Mouse (Mus musculus) hindbrain, embryonic 14.5 days (tissue): ENCODE results near the gene Spata31d1a. TPM values are rescaled to one million over a fixed set of nuclear protein-coding genes. Genes with fewer than 3 reads are reported as not detected.
A peak's percentile ranks its signal among the peaks of the same experiment; 100 is the strongest.

Source experiments
- ATAC-seq: fragments of 200-750 bp; cut with Nextera tagmentation; 2 replicates; pipeline ENCODE4 v1.8.0; 2017; ENCODE audit warnings: moderate number of reproducible peaks, mild to moderate bottlenecking, moderate TSS enrichment, moderate library complexity; ENCODE audit not compliant: low FRiP score
- DNase-seq: peaks from one replicate; pipeline ENCODE4 v3.0.0-alpha.2; 2015; ENCODE audit warnings: low spot score
- H3K27ac ChIP-seq: fragments of 300-500 bp; sonication (generic); 2 replicates; pipeline ENCODE4 v1.5.1; 2014; ENCODE audit warnings: mild to moderate bottlenecking, moderate library complexity
- H3K27me3 ChIP-seq: fragments of 300-500 bp; sonication (generic); 2 replicates; pipeline ENCODE4 v1.6.1; 2014; ENCODE audit warnings: mild to moderate bottlenecking, low read length, mixed read lengths; ENCODE audit not compliant: control insufficient read depth, insufficient read depth
- H3K36me3 ChIP-seq: fragments of 300-500 bp; sonication (generic); replicated peaks from 2 replicates; pipeline ENCODE4 v1.6.1; 2014; ENCODE audit not compliant: control insufficient read depth, insufficient read depth
- H3K4me1 ChIP-seq: fragments of 300-500 bp; sonication (generic); replicated peaks from 2 replicates; pipeline ENCODE4 v1.6.1; 2014; ENCODE audit warnings: antibody characterized with exemption, low read length, mixed read lengths; ENCODE audit not compliant: control insufficient read depth, insufficient read depth
- H3K4me2 ChIP-seq: fragments of 300-500 bp; sonication (generic); replicated peaks from 2 replicates; pipeline ENCODE4 v1.6.1; 2014; ENCODE audit warnings: mild to moderate bottlenecking, moderate library complexity
- H3K4me3 ChIP-seq: fragments of 300-500 bp; sonication (generic); replicated peaks from 2 replicates; pipeline ENCODE4 v1.5.1; 2014; ENCODE audit warnings: mild to moderate bottlenecking, low read length
- H3K9ac ChIP-seq: fragments of 300-500 bp; sonication (generic); 2 replicates; pipeline ENCODE4 v1.6.1; 2014
- H3K9me3 ChIP-seq: fragments of 300-500 bp; sonication (generic); 2 replicates; pipeline ENCODE4 v1.6.1; 2016; ENCODE audit warnings: low read length; ENCODE audit not compliant: control insufficient read depth
- WGBS: fragments of 180-500 bp; shearing (Covaris S2); extraction: QIAGEN DNeasy Blood & Tissue Kit; methylation state at CpG from one replicate; pipeline ENCODE4 v1.1.7; 2014; 5-methylcytosine and 5-hydroxymethylcytosine counted together
- polyA plus RNA-seq: library from polyadenylated mRNA; unstranded; fragments of >200 nt; fragmentation: Nextera tagmentation; extraction: Ambion mirVana; gene quantifications from 2 replicates; pipeline ENCODE4 v1.2.1, GENCODE M21; 2014

The Spata31d1a gene
- polyA plus RNA-seq, 1 experiment from 2014 or later, result 0.16 TPM

DNA sequence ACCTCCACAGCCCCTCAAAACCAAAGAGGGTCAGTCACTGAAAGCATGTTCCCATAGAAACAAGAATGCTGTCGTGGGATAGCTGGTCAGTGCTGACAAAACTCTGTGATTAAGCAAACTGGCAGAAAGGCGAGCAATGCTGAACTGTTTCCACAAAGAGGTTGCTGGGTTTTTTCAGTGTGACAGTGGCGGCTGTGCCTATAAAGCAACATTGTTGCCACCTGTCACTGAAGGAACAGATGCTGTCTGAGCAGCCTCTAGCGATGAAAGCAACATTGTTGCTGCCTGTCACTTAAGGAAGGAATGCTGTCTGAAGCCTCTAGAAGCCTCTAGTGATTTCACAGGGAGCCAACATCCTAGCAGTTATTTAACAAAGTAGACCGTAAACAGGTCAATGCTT, 57.5 kb downstream of the Spata31d1a start:
- ATAC-seq (no peak; the same call in 1 of the 2 replicates), DNase-seq (peak; percentile 42)
- Histone ChIP-seq H3K4me1 (peaks cover 14% of the 10 kb centered on the region), H3K9ac (no peak overlapping the region), H3K36me3 (peaks cover 14% of the 10 kb centered on the region; the same call in 1 of the 2 replicates), H3K27ac (peak overlapping the region; percentile 49; the same call in 1 of the 2 replicates), H3K4me3 (no peak overlapping the region), H3K27me3 (no peaks in the 10 kb centered on the region), H3K9me3 (no peaks in the 10 kb centered on the region), H3K4me2 (no peak overlapping the region)
- WGBS, result 20% methylated on average over 5 of the region's 5 CpGs

Other genes starting within 250 kb of the Spata31d1a start
- gene Agtpbp1, start 125.1 kb downstream of the Spata31d1a start, polyA plus RNA-seq, result 100 and 109 TPM in 2 replicates
- 119 and 124 TPM in 2 replicates for gene Naa35, start 125.1 kb downstream of the Spata31d1a start, polyA plus RNA-seq
- 25.3 and 29.7 TPM in 2 replicates for gene Golm1, start 34.5 kb downstream of the Spata31d1a start, polyA plus RNA-seq
- not detected in 2 replicates for gene 4921517D22Rik, start 16.2 kb downstream of the Spata31d1a start, polyA plus RNA-seq
- not detected in 2 replicates for gene Spata31d1b, start 2.0 kb upstream of the Spata31d1a start, polyA plus RNA-seq
- 0.09 TPM in 1 of 2 replicates, not detected in the other for gene Spata31d1d, start 21.4 kb upstream of the Spata31d1a start, polyA plus RNA-seq
- 0.11 and 0.93 TPM in 2 replicates for gene 1700014D04Rik, start 36.4 kb upstream of the Spata31d1a start, polyA plus RNA-seq
- 185 and 197 TPM in 2 replicates for gene Isca1, start 59.5 kb upstream of the Spata31d1a start, polyA plus RNA-seq
- not detected in 2 replicates for gene Gm49354, start 71.9 kb upstream of the Spata31d1a start, polyA plus RNA-seq
- gene Tut7, start 112.8 kb upstream of the Spata31d1a start, polyA plus RNA-seq, result 42.8 and 43.1 TPM in 2 replicates